Mouse (Mus musculus) olfactory bulb, adult 2 months (tissue): ENCODE data around the gene Syt16. TPM values are rescaled to one million over a fixed set of nuclear protein-coding genes. Genes with fewer than 3 reads are reported as not detected.

Source experiments
- H3K27ac ChIP-seq: fragments of 200-500 bp; 2 replicates; pipeline ENCODE4 v1.5.1; 2012; ENCODE audit warnings: low read depth, low read length; ENCODE audit not compliant: insufficient read depth
- H3K4me1 ChIP-seq: fragments of 200-500 bp; 2 replicates; pipeline ENCODE4 v1.6.1; 2012; ENCODE audit warnings: low read length; ENCODE audit not compliant: control insufficient read depth, insufficient read depth
- H3K4me3 ChIP-seq: fragments of 200-500 bp; 2 replicates; pipeline ENCODE4 v1.5.1; 2012; ENCODE audit warnings: mild to moderate bottlenecking, low read depth, low read length, moderate library complexity; ENCODE audit not compliant: insufficient read depth
- CTCF ChIP-seq: fragments of 200-500 bp; IDR thresholded peaks from 2 replicates; pipeline ENCODE4 v1.5.1; 2012; ENCODE audit warnings: low read depth, mild to moderate bottlenecking, low read length, moderate library complexity; ENCODE audit not compliant: insufficient read depth
- POLR2A ChIP-seq: fragments of 200-500 bp; IDR thresholded peaks from 2 replicates; pipeline ENCODE4 v1.6.1; 2012; ENCODE audit warnings: mild to moderate bottlenecking, low read depth, low read length, moderate library complexity; ENCODE audit not compliant: insufficient read depth
- WGBS: fragments of 180-500 bp; shearing (Covaris S2); methylation state at CpG from one replicate; pipeline ENCODE4 v1.1.7; 2018; 5-methylcytosine and 5-hydroxymethylcytosine counted together
- polyA plus RNA-seq: library from polyadenylated mRNA; stranded (reverse); fragments of >200 nt; gene quantifications from 2 replicates; pipeline ENCODE4 v1.2.4, GENCODE M21; 2012; ENCODE audit warnings: low replicate concordance; ENCODE audit not compliant: missing spikeins, insufficient read depth, insufficient read length

Gene Syt16
- polyA plus RNA-seq, 1 experiment = not detected

DNA sequence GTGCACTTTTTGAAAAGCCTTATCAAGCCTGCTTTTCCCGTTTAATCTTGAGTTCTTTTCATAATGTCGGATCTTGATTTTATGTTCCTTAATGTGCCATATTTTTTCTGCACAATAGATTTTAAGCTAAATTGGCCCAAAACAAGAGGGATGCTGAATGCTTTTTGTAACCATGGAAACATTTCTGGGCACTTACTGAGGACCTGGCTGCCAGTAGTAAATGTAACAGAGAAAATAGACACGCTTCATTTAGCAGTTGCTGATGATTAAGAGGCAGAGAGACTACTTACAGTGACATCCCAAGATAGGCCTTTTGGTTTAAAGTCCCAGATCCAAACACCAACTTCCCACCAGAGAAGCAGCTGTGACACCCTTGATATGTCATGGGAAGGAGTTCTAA lies 176.4 kb downstream of the Syt16 start:
- TF ChIP-seq CTCF = no peak
- no peak for TF ChIP-seq POLR2A
- 61% methylated on average over 3 of the region's 3 CpGs for WGBS
- Histone ChIP-seq H3K4me3 (no peak overlapping the region), H3K27ac (no peak overlapping the region), H3K4me1 (no peaks in the 10 kb centered on the region)

DNA sequence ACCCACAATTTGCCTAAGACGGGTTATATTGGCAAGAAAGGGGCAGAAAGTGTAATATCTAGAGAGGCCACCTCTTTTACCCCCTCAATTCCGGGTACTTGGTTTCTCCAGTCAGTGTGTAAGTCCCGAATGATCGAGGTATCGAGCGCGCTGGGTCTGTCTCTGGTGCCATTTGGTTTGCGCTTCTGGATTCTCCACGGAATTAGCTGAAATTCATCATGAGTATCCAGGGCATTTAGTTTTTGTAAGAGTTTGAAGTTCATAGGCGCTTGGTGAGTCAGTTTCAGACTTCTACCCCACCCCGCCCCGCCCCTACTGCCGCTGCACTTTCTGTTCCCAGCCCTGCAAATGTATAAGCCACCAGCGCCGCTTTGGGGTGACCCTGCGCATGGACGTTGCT lies 187.1 kb downstream of the Syt16 start:
- Histone ChIP-seq H3K4me3 (no peak overlapping the region), H3K4me1 (0 out of 2 replicates have a peak, but pooled peaks cover 2% of the 10 kb centered on the region), H3K27ac (no peak overlapping the region)
- WGBS = 84% methylated on average over 17 of the region's 17 CpGs
- TF ChIP-seq CTCF (no peak), POLR2A (no peak)

DNA sequence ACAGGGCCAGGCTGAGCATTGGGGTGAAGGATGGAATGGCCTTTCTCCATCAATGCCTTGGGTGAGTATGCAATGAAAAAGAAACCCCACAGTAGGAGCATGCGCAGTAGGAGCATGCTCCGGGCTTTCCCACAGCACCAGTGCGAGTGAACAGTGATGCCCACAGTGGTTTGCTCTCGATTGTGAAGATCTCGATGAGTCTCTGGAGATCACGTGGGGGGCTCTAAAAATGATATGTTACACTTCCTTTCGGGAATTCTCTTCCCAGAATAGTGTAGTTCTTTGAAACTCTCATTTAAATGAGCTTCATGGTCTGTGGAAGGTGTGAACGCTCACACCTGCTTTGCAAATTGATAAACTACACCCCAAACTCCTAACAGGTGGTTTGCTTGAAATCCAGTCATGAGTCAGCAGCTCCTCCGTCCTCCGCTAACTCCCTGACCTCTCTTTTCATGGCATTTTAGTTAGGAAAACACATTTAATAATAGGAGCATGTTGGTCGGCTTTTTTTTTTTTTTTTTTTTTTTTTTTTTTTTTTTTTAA lies 190.9 kb downstream of the Syt16 start:
- WGBS = 87% methylated on average over 11 of the region's 11 CpGs
- Histone ChIP-seq H3K27ac (no peak overlapping the region), H3K4me3 (no peak overlapping the region), H3K4me1 (0 out of 2 replicates have a peak, but pooled peaks cover 2% of the 10 kb centered on the region)
- TF ChIP-seq POLR2A = no peak
- TF ChIP-seq CTCF = no peak

DNA sequence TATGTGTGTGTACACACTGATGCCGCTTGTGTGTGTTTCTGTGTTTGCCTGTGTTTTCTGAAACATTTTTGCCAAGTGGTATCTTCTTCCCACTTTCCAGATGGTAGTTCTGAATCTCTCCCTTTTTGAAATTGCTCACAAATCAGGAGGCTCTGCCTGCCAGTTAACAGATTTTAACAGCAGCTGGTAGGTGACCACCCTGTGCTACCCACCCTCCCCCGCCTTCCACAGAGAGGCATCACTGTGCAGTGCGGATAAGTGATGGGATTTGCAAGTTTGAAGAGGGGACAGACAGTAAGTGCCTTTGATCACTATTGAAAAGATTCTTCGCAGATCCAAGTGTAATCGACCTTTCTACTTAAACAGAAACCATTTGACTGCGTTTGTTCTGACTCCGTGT lies 191.4 kb downstream of the Syt16 start:
- TF ChIP-seq CTCF (no peak), POLR2A (no peak)
- Histone ChIP-seq H3K4me1 (0 out of 2 replicates have a peak, but pooled peaks cover 2% of the 10 kb centered on the region), H3K4me3 (no peak overlapping the region), H3K27ac (no peak overlapping the region)
- WGBS = 59% methylated on average over 7 of the region's 7 CpGs

DNA sequence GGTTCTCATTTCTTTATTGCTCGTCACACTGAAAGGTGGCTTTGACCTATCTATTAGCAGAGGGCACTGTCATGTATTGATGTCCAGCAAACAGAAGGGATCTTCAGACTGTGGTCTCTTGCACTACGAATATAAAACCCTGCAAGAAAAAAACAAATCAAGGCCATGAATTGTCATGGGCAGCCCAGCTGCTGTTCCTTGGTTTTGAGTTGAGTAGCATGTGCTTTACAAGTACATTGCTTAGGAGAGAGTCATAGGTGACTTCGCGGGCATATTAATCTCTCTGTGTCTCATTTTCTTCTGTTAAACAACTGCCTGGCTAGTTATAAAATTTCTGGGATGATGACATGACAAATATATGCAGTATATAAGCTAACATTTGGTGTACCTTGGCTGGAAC lies 192.4 kb downstream of the Syt16 start:
- WGBS = 94% methylated on average over 4 of the region's 4 CpGs

DNA sequence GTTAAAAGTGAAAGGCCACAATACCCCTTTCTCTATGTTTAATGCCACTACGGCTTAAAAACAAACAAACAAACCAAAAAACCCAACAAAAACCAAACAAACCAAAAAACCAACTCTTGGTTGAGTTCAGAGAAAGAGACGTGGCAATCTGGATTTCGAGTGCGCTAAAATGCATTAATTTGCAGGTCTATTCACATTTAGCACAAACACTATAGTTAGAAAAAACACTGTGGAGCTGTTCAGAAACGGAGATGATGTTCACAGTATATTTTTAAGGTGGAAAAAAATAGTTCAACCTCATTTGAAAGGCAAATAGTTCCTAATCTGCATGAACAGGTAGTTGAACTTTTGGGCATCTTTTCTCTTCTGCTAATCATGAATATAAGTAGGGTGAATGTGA lies 192.8 kb downstream of the Syt16 start:
- H3K27ac ChIP-seq = no peak overlapping the region
- WGBS = 90% methylated on average over 5 of the region's 5 CpGs
- no peak overlapping the region for H3K4me3 ChIP-seq
- TF ChIP-seq CTCF (no peak), POLR2A (no peak)
- H3K4me1 ChIP-seq = 0 out of 2 replicates have a peak, but pooled peaks cover 2% of the 10 kb centered on the region

More for the DNA sequence above, 192.4 kb downstream of the Syt16 start:
- Histone ChIP-seq H3K4me1 (0 out of 2 replicates have a peak, but pooled peaks cover 2% of the 10 kb centered on the region), H3K27ac (no peak overlapping the region), H3K4me3 (no peak overlapping the region)
- TF ChIP-seq POLR2A (no peak), CTCF (no peak)

DNA sequence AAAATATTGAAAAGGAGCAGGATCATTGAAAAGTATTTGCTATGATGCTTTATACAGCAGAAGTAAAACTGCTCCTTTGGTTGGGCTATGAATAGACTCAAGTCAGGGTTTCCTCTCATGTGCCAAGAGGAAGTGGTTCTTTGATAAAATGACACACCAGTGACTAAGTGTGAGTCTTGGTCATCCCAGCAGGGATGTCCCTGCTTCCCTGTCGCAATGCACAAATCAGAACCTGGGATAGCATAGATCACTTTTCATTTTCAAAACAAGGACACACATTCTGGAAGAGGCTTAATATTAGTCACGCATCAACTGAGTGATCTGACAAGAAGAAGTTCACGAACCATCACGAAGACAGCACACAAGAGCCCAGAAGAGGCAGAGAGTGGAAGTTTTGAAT lies 195.1 kb downstream of the Syt16 start:
- Histone ChIP-seq H3K4me3 (no peak overlapping the region), H3K27ac (no peak overlapping the region), H3K4me1 (0 out of 2 replicates have a peak, but pooled peaks cover 2% of the 10 kb centered on the region)
- TF ChIP-seq CTCF = no peak
- TF ChIP-seq POLR2A = no peak
- 86% methylated on average over 4 of the region's 4 CpGs for WGBS

DNA sequence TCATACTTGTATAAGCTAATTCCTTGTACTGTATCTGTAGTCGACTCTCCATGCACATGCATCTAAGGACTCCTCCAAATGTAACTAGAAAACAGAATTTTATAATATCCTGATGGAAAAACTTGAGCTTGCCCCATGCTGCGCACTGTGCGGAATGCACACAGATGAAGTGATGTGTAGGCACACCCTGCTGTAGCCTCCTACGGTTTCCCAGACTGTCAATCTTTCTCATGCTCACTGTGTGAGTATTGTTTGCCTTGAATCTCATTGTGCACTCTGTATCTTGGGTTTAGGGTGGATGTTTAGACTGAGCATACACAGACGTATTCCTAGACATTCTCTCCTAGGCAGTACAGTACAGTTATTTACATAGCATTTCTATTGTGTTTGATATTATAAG lies 203.9 kb downstream of the Syt16 start:
- 70% methylated on average over 5 of the region's 5 CpGs for WGBS
- Histone ChIP-seq H3K4me1 (peaks cover 4% of the 10 kb centered on the region), H3K4me3 (no peak overlapping the region), H3K27ac (no peak overlapping the region)
- TF ChIP-seq CTCF = no peak
- no peak for TF ChIP-seq POLR2A

DNA sequence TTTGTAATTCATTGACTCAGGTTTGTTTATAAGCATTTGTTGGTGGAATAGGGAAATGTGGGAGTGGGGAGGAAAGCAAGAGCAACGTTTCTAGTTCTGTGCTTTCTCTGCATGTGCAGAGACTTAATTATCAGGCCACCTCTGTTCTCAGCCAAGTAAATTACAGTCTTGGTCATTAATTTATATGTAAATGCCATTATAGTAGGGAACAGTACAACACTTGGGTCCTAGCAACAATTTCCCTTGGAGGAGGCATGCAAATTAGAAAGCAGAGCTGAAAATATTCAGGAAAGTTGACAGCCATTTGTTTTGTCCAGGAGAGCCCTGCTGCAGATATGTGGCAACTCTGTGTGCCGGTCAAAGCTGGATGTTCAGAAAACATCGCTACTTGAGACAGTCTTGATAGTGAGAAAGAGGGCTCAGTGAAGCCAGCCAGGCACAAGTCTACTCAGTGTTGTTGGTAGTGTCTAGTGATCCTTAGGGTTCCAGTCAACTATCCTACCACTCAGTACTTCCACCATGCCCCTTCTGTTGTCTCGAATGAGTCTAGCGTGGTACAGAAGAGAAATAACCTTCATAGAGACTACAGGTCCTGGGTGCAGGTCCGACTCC lies 205.1 kb downstream of the Syt16 start:
- WGBS = 44% methylated on average over 6 of the region's 6 CpGs
- TF ChIP-seq POLR2A (no peak), CTCF (no peak)
- Histone ChIP-seq H3K4me1 (peaks cover 4% of the 10 kb centered on the region), H3K27ac (no peak overlapping the region; the same call in 1 of the 2 replicates), H3K4me3 (no peak overlapping the region)

DNA sequence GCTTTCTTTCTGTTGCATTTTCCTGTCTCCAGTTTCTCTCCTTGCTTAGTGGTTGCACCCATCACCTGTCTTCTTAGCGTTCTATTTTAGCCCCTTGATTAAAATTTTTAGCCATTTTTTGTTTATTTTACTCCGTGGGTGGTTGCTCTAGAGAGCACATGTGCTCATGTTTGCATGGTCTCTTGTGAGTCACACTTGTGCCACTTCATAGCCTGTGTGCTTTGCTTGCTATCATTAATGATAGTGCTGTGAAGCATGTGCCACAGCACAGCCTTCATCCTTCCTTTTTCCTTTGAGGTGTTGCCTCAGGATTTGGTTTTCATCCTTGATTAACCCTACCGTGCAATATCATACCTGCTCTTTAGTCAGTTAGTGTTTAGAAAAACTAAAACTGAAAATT lies 214.7 kb downstream of the Syt16 start:
- 61% methylated on average over 3 of the region's 3 CpGs for WGBS
- no peak for TF ChIP-seq POLR2A
- no peak overlapping the region for H3K27ac ChIP-seq
- no peaks in the 10 kb centered on the region for H3K4me1 ChIP-seq
- no peak overlapping the region for H3K4me3 ChIP-seq
